In genomic region chr7:83615272-83615671, GRCm38 (mm10) we compare ENCODE assay signal across 18 mouse cellular contexts. TPM values are rescaled to one million over a fixed set of nuclear protein-coding genes. Genes with fewer than 3 reads are reported as not detected.
"Had no signal": no experiment of that assay in that cellular context is flagged by ENCODE, and none has a peak within 500 bp of the region (broad histone marks: within the 10 kb centered on the region; RNA-seq: fewer than 3 reads in every experiment).

No protein-coding gene starts in this region.

- H3K4me1 ChIP-seq: midbrain, embryonic 10.5 days; midbrain, embryonic 12.5 days; neural tube, embryonic 13.5 days; neural tube, embryonic 15.5 days had no signal

- H3K4me3 ChIP-seq: midbrain, embryonic 10.5 days; midbrain, embryonic 12.5 days; myocyte; neural tube, embryonic 13.5 days; neural tube, embryonic 15.5 days had no signal

- DNase-seq: lung, adult 18-20 months; lung, embryonic 14.5 days; lung, postnatal 10 days; lung, postnatal 4 days; midbrain, embryonic 14.5 days; retina, postnatal 1 day; right cerebral cortex, adult 18-20 months; right cerebral cortex, postnatal 25 days; right cerebral cortex, postnatal 4 days; thymus, adult 18-20 months had no signal

- H3K27ac ChIP-seq: liver, embryonic 14.5 days; midbrain, embryonic 10.5 days; midbrain, embryonic 12.5 days; neural tube, embryonic 13.5 days; neural tube, embryonic 15.5 days had no signal

- H3K36me3 ChIP-seq: midbrain, embryonic 10.5 days; midbrain, embryonic 12.5 days; neural tube, embryonic 13.5 days; neural tube, embryonic 15.5 days had no signal

- ATAC-seq: midbrain, embryonic 16.5 days had no signal

- H3K27me3 ChIP-seq: midbrain, embryonic 12.5 days; neural tube, embryonic 13.5 days; neural tube, embryonic 15.5 days had no signal

RNA-seq across cellular contexts. Expression of gene Tmc3, which starts 30.5 kb away (rescaled TPM):
- polyA plus RNA-seq: lung, embryonic 16.5 days had no signal
